Mouse (Mus musculus): ENCODE measurements around the gene Bcar1. TPM values are rescaled to one million over a fixed set of nuclear protein-coding genes. Genes with fewer than 3 reads are reported as not detected.

Bcar1 gene
- total and polyA plus RNA-seq, 3 experiments, result 19.1 to 31.3 (median 21.1) TPM

- no peaks in the 10 kb centered on the region for H3K36me3 ChIP-seq (ENCODE audit: control insufficient read depth, insufficient read depth, low read length)
- intact Hi-C loops (cut with DNase I), result no loop called here
- H3K27ac ChIP-seq, result no peak overlapping the region
- no peak overlapping the region for H3K9ac ChIP-seq (ENCODE audit: low read depth, low read length)
- no peak for DNase-seq
- no peak overlapping the region for H3K4me3 ChIP-seq
- no peaks in the 10 kb centered on the region for H3K27me3 ChIP-seq (ENCODE audit: control insufficient read depth, insufficient read depth, low read length)
- H3K79me2 ChIP-seq (replicated peaks; ENCODE audit: control insufficient read depth, insufficient read depth, low read length), result no peaks in the 10 kb centered on the region
- H3K4me1 ChIP-seq (ENCODE audit: control insufficient read depth, insufficient read depth, low read length), result no peaks in the 10 kb centered on the region
- WGBS, result 83% methylated on average over 9 of the region's 9 CpGs
- TF ChIP-seq EP300 (IDR thresholded peaks at IDR 0.05; ENCODE audit: insufficient read depth, low read depth, low read length) (no peak), POLR2A (IDR thresholded peaks at IDR 0.05; ENCODE audit: insufficient read depth, low read depth, low read length) (no peak), CTCF (IDR thresholded peaks at IDR 0.05) (no peak)
These were observed 42.2 kb downstream of the Bcar1 start for GRCm38 (mm10) chr8:111701380-111701779.

GRCm38 (mm10) chr8:111700740-111701139 lies 42.9 kb downstream of the Bcar1 start:
- intact Hi-C loops (cut with DNase I), result no loop called here
- no peaks in the 10 kb centered on the region for H3K36me3 ChIP-seq (ENCODE audit: control insufficient read depth, insufficient read depth, low read length)
- no peak for DNase-seq
- no peak overlapping the region for H3K9ac ChIP-seq (ENCODE audit: low read depth, low read length)
- TF ChIP-seq CTCF (IDR thresholded peaks at IDR 0.05) (no peak), EP300 (IDR thresholded peaks at IDR 0.05; ENCODE audit: insufficient read depth, low read depth, low read length) (no peak), POLR2A (IDR thresholded peaks at IDR 0.05; ENCODE audit: insufficient read depth, low read depth, low read length) (no peak)
- no peaks in the 10 kb centered on the region for H3K4me1 ChIP-seq (ENCODE audit: control insufficient read depth, insufficient read depth, low read length)
- no peaks in the 10 kb centered on the region for H3K79me2 ChIP-seq (replicated peaks; ENCODE audit: control insufficient read depth, insufficient read depth, low read length)
- H3K27me3 ChIP-seq (ENCODE audit: control insufficient read depth, insufficient read depth, low read length), result no peaks in the 10 kb centered on the region
- no peak overlapping the region for H3K27ac ChIP-seq
- 92% methylated on average over 5 of the region's 5 CpGs for WGBS
- H3K4me3 ChIP-seq, result no peak overlapping the region

GRCm38 (mm10) chr8:111700201-111700600 lies 43.4 kb downstream of the Bcar1 start:
- H3K4me1 ChIP-seq (ENCODE audit: control insufficient read depth, insufficient read depth, low read length), result no peaks in the 10 kb centered on the region
- no peak overlapping the region for H3K9ac ChIP-seq (ENCODE audit: low read depth, low read length)
- no peaks in the 10 kb centered on the region for H3K79me2 ChIP-seq (replicated peaks; ENCODE audit: control insufficient read depth, insufficient read depth, low read length)
- no peaks in the 10 kb centered on the region for H3K36me3 ChIP-seq (ENCODE audit: control insufficient read depth, insufficient read depth, low read length)
- 82% methylated on average over 3 of the region's 3 CpGs for WGBS
- DNase-seq, result no peak
- no peak overlapping the region for H3K4me3 ChIP-seq
- intact Hi-C loops (cut with DNase I), result no loop called here
- no peaks in the 10 kb centered on the region for H3K27me3 ChIP-seq (ENCODE audit: control insufficient read depth, insufficient read depth, low read length)
- no peak overlapping the region for H3K27ac ChIP-seq
- no peak for TF ChIP-seq CTCF (IDR thresholded peaks at IDR 0.05)
- TF ChIP-seq POLR2A (IDR thresholded peaks at IDR 0.05; ENCODE audit: insufficient read depth, low read depth, low read length), result no peak
- no peak for TF ChIP-seq EP300 (IDR thresholded peaks at IDR 0.05; ENCODE audit: insufficient read depth, low read depth, low read length)

GRCm38 (mm10) chr8:111699035-111699434 lies 44.6 kb downstream of the Bcar1 start:
- Histone ChIP-seq H3K79me2 (replicated peaks; ENCODE audit: control insufficient read depth, insufficient read depth, low read length) (no peaks in the 10 kb centered on the region), H3K27me3 (ENCODE audit: control insufficient read depth, insufficient read depth, low read length) (no peaks in the 10 kb centered on the region), H3K9ac (ENCODE audit: low read depth, low read length) (no peak overlapping the region), H3K27ac (no peak overlapping the region), H3K36me3 (ENCODE audit: control insufficient read depth, insufficient read depth, low read length) (no peaks in the 10 kb centered on the region), H3K4me1 (ENCODE audit: control insufficient read depth, insufficient read depth, low read length) (no peaks in the 10 kb centered on the region), H3K4me3 (no peak overlapping the region)
- intact Hi-C loops (cut with DNase I), result no loop called here
- TF ChIP-seq EP300 (IDR thresholded peaks at IDR 0.05; ENCODE audit: insufficient read depth, low read depth, low read length) (no peak), CTCF (IDR thresholded peaks at IDR 0.05) (no peak), POLR2A (IDR thresholded peaks at IDR 0.05; ENCODE audit: insufficient read depth, low read depth, low read length) (no peak)
- WGBS, result 31% methylated on average over 1 of the region's 1 CpGs
- no peak for DNase-seq

GRCm38 (mm10) chr8:111697655-111698054 lies 46.0 kb downstream of the Bcar1 start:
- H3K79me2 ChIP-seq (replicated peaks; ENCODE audit: control insufficient read depth, insufficient read depth, low read length), result no peaks in the 10 kb centered on the region
- no peak overlapping the region for H3K27ac ChIP-seq
- no peak for TF ChIP-seq EP300 (IDR thresholded peaks at IDR 0.05; ENCODE audit: insufficient read depth, low read depth, low read length)
- TF ChIP-seq POLR2A (IDR thresholded peaks at IDR 0.05; ENCODE audit: insufficient read depth, low read depth, low read length), result no peak
- TF ChIP-seq CTCF (IDR thresholded peaks at IDR 0.05), result no peak
- WGBS, result 86% methylated on average over 10 of the region's 10 CpGs
- H3K9ac ChIP-seq (ENCODE audit: low read depth, low read length), result no peak overlapping the region
- intact Hi-C loops (cut with DNase I), result no loop called here
- H3K36me3 ChIP-seq (ENCODE audit: control insufficient read depth, insufficient read depth, low read length), result no peaks in the 10 kb centered on the region
- no peaks in the 10 kb centered on the region for H3K27me3 ChIP-seq (ENCODE audit: control insufficient read depth, insufficient read depth, low read length)
- DNase-seq, result no peak
- H3K4me3 ChIP-seq, result no peak overlapping the region
- H3K4me1 ChIP-seq (ENCODE audit: control insufficient read depth, insufficient read depth, low read length), result no peaks in the 10 kb centered on the region

GRCm38 (mm10) chr8:111695441-111695840 lies 48.2 kb downstream of the Bcar1 start:
- 33% methylated on average over 7 of the region's 7 CpGs for WGBS
- H3K79me2 ChIP-seq (replicated peaks; ENCODE audit: control insufficient read depth, insufficient read depth, low read length), result no peaks in the 10 kb centered on the region
- H3K27ac ChIP-seq, result no peak overlapping the region
- intact Hi-C loops (cut with DNase I), result no loop called here
- TF ChIP-seq EP300 (IDR thresholded peaks at IDR 0.05; ENCODE audit: insufficient read depth, low read depth, low read length) (no peak), CTCF (IDR thresholded peaks at IDR 0.05) (no peak), POLR2A (IDR thresholded peaks at IDR 0.05; ENCODE audit: insufficient read depth, low read depth, low read length) (no peak)
- no peaks in the 10 kb centered on the region for H3K4me1 ChIP-seq (ENCODE audit: control insufficient read depth, insufficient read depth, low read length)
- H3K36me3 ChIP-seq (ENCODE audit: control insufficient read depth, insufficient read depth, low read length), result no peaks in the 10 kb centered on the region
- no peaks in the 10 kb centered on the region for H3K27me3 ChIP-seq (ENCODE audit: control insufficient read depth, insufficient read depth, low read length)
- DNase-seq, result no peak
- no peak overlapping the region for H3K9ac ChIP-seq (ENCODE audit: low read depth, low read length)
- H3K4me3 ChIP-seq, result no peak overlapping the region
